Mouse (Mus musculus): ENCODE data around the gene Cx3cl1.
A peak's percentile ranks its signal among the peaks of the same experiment; 100 is the strongest.

The Cx3cl1 gene

GRCm38 (mm10) chr8:94771941-94772670 lies at the start of gene Cx3cl1:
Cx3cl1 (plus strand) TSS chr8:94772009.
- peak; percentile 63 for DNase-seq (ENCODE audit: low read depth, low spot score)

GRCm38 (mm10) chr8:94725998-94726397 lies 45.8 kb upstream of the Cx3cl1 start:
- DNase-seq (ENCODE audit: low read depth, low spot score) = no peak

GRCm38 (mm10) chr8:94729301-94729700 lies 42.5 kb upstream of the Cx3cl1 start:
- DNase-seq (ENCODE audit: low read depth, low spot score) = no peak

GRCm38 (mm10) chr8:94733821-94734465 lies 37.9 kb upstream of the Cx3cl1 start:
- no peak for DNase-seq (ENCODE audit: low read depth, low spot score)

GRCm38 (mm10) chr8:94734735-94735350 lies 37.0 kb upstream of the Cx3cl1 start:
- DNase-seq (ENCODE audit: low read depth, low spot score) = no peak

GRCm38 (mm10) chr8:94735426-94736094 lies 36.2 kb upstream of the Cx3cl1 start:
- no peak for DNase-seq (ENCODE audit: low read depth, low spot score)

GRCm38 (mm10) chr8:94739829-94740228 lies 32.0 kb upstream of the Cx3cl1 start:
- DNase-seq (ENCODE audit: low read depth, low spot score) = no peak

- DNase-seq (ENCODE audit: low read depth, low spot score) = no peak
Measured at GRCm38 (mm10) chr8:94740591-94740990, 31.2 kb upstream of the Cx3cl1 start.

GRCm38 (mm10) chr8:94741726-94742125 lies 30.1 kb upstream of the Cx3cl1 start:
- DNase-seq (ENCODE audit: low read depth, low spot score) = no peak

- no peak for DNase-seq (ENCODE audit: low read depth, low spot score)
Measured at GRCm38 (mm10) chr8:94744484-94744883, 27.3 kb upstream of the Cx3cl1 start.

GRCm38 (mm10) chr8:94744972-94745371 lies 26.8 kb upstream of the Cx3cl1 start:
- no peak for DNase-seq (ENCODE audit: low read depth, low spot score)

- DNase-seq (ENCODE audit: low read depth, low spot score) = no peak
Measured at GRCm38 (mm10) chr8:94745476-94746184, 26.2 kb upstream of the Cx3cl1 start, which contains the start of gene Ccl22. Ccl22 (plus strand) TSS chr8:94745590.

GRCm38 (mm10) chr8:94746832-94747231 lies 25.0 kb upstream of the Cx3cl1 start:
- DNase-seq (ENCODE audit: low read depth, low spot score) = no peak

- DNase-seq (ENCODE audit: low read depth, low spot score) = no peak
Measured at GRCm38 (mm10) chr8:94748363-94748762, 23.4 kb upstream of the Cx3cl1 start.

GRCm38 (mm10) chr8:94749942-94750341 lies 21.9 kb upstream of the Cx3cl1 start:
- no peak for DNase-seq (ENCODE audit: low read depth, low spot score)

GRCm38 (mm10) chr8:94751023-94751849 lies 20.6 kb upstream of the Cx3cl1 start:
- DNase-seq (ENCODE audit: low read depth, low spot score) = no peak

- DNase-seq (ENCODE audit: low read depth, low spot score) = no peak
Measured at GRCm38 (mm10) chr8:94754006-94754405, 17.8 kb upstream of the Cx3cl1 start.

GRCm38 (mm10) chr8:94754486-94754885 lies 17.3 kb upstream of the Cx3cl1 start:
- DNase-seq (ENCODE audit: low read depth, low spot score) = no peak

- DNase-seq (ENCODE audit: low read depth, low spot score) = no peak
Measured at GRCm38 (mm10) chr8:94767035-94767434, 4.8 kb upstream of the Cx3cl1 start.

GRCm38 (mm10) chr8:94770945-94771344 lies 864 bp upstream of the Cx3cl1 start:
- no peak for DNase-seq (ENCODE audit: low read depth, low spot score)

- no peak for DNase-seq (ENCODE audit: low read depth, low spot score)
Measured at GRCm38 (mm10) chr8:94773048-94773447, 1.2 kb downstream of the Cx3cl1 start.

All from forelimb bud, embryonic 11.5 days (tissue).